Mouse (Mus musculus) right cerebral cortex, postnatal 25 days (tissue): ENCODE measurements around the gene Eef1g.
A peak's percentile ranks its signal among the peaks of the same experiment; 100 is the strongest.
"Not testable (repeated sequence)": the region's sequence is repeated elsewhere in the genome, so short reads cannot be mapped to it uniquely, and the experiment has no call there.

ENCODE experiments used
- DNase-seq: peaks from one replicate; pipeline ENCODE4 v3.0.0; 2022

Eef1g gene

DNA sequence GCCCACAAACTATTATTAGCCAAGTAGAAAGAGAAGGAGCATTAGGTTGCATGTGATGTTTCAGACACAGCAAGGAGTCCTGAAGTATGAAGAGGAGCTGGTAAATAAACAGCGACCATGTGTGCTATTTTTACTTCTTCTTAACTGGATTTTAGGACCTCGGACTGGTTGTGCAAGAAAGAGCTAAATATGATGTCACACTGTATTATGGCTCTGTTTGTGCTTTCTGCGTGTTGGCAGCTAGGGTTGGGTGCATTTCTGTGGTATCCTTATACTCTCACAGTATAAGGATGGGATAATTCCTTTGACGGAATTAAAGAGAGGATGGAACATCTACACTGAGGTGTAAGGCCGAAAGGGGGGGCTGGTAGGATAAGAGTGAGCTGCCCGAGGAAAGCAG, 21.6 kb upstream of the Eef1g start:
- DNase-seq, result no peak

DNA sequence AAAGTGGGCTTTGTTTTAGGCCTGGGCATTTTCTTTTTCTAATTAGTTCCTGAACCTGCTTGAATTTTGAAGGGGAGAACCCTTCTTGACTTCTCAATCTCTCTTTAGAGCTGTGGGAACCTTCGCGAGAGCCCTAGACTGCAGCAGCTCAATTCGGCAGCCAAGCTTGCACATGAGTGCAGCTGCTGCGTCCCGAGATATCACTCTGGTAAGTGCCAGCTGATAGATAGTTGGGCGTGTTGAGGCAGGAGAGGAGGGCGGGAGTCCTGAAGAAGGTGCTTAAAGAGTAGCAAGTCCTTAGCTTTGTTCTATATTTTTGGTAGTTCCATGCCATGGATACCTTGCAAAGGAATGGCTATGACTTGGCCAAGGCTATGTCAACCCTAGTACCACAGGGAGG, 19.9 kb upstream of the Eef1g start:
- DNase-seq, result no peak

DNA sequence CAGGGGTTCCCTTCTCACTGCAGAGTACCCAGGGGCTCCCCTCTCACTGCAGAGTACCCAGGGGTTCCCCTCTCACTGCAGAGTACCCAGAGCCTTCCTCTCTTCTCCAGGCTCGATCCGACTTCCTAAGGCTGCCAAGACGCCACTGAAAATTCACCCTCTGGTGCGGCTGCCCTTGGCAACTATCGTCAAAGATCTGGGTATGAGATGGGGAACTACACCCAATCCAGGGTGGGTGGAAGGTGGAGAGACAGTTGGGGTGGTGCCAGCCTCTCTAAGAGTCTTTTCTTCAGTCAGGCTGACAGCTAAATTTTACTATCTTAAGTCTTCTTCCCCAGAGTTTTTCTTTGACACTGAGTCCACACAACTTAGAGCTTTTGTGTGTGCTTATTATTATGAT, 16.7 kb upstream of the Eef1g start:
- DNase-seq, result no peak

DNA sequence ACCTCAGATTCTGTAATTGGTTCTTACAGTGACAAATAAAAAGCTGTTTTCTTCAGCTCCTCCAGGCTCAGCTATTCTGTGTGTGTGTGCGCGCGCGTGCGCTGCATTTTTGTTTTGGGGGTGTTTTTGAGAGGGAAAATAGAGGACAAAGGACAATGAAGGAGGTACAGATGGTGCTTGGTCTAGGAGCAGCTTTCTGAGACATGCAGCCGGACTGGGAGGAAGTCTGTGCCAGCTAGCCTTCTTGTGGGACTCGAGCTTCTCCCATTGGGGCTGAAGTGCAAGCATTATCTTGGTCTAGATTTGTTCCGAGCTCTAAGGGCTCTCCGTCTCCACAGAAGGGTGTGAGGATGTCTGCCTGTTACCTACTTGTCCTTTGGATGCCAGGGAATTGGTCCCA, 14.6 kb upstream of the Eef1g start:
- no peak for DNase-seq

- peak; percentile 91 for DNase-seq
Observed at GRCm38 (mm10) chr19:8953135-8954039, 13.5 kb upstream of the Eef1g start, which contains the start of gene Tut1. Gene Tut1, plus strand, starts transcription at chr19:8953847.

DNA sequence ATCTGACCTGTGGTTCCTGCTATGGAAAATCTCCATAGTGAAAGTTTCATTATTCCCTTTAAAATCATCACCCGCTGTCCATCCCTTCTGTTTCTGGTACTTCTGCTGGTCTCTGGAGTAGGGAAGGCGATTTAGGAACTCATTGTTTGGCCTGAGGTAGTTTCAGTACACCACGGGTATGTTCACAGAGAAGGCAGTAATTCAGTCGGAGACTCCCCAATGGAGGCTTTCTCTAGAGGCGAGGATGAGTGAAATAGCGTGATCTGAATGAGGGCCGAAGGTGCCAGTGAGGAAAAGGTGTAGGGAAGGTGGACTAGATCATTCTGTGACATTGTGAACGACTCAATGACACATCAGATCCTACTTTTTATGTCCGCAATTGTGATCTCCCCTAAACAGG, 12.7 kb upstream of the Eef1g start:
- DNase-seq, result no peak

- DNase-seq, result no peak
Observed at GRCm38 (mm10) chr19:8962256-8962655, 4.6 kb upstream of the Eef1g start.

- DNase-seq, result no peak
Observed at GRCm38 (mm10) chr19:8965075-8965474, 1.8 kb upstream of the Eef1g start.

- no peak for DNase-seq
Observed at GRCm38 (mm10) chr19:8965771-8966170, 1.1 kb upstream of the Eef1g start.

- no peak for DNase-seq
Observed at GRCm38 (mm10) chr19:8966198-8966589, 647 bp upstream of the Eef1g start.

GRCm38 (mm10) chr19:8967373-8967743, 517 bp downstream of the Eef1g start:
- no peak for DNase-seq

- DNase-seq, result no peak
Observed at GRCm38 (mm10) chr19:8967893-8968292, 1.1 kb downstream of the Eef1g start.

DNA sequence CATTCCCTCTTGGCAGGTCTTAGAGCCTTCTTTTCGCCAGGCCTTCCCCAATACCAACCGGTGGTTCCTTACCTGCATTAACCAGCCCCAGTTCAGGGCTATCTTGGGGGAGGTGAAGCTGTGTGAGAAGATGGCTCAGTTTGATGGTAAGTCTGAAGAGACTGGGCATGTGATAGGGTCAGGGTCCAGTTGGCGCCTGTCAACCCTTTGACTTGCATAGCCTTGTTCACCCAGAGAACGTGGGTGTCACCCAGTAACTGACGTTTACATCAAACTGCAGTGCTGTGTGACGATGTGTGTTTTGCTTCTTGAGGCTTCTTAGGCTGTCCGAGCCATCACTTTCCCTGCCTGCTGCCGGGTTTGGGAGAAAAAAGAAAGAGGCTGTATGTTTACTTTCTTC, 5.7 kb downstream of the Eef1g start:
- DNase-seq, result not testable (repeated sequence)

GRCm38 (mm10) chr19:8974638-8975037, 7.8 kb downstream of the Eef1g start:
- no peak for DNase-seq

- no peak for DNase-seq
Observed at GRCm38 (mm10) chr19:8975491-8975890, 8.7 kb downstream of the Eef1g start.

DNA sequence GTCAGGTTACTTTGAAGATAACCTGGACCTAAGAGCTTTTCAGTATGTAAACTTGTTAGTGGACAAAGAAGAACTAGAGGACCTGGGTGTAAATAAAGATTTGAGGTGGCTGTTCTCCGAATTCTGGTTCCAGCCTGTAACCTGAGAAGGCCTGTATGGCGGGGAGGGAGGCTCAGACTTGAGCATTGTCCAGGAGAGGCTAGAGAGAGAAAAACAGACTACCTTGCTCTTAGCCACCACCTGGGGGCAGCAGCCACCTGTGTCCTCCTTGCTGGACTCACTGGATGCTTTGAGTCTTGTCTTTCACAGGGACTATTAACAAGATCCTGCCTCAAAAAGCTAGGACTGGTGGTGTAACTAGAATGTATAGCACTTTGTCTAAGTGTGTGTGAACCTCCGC, 9.7 kb downstream of the Eef1g start:
- DNase-seq, result no peak

DNA sequence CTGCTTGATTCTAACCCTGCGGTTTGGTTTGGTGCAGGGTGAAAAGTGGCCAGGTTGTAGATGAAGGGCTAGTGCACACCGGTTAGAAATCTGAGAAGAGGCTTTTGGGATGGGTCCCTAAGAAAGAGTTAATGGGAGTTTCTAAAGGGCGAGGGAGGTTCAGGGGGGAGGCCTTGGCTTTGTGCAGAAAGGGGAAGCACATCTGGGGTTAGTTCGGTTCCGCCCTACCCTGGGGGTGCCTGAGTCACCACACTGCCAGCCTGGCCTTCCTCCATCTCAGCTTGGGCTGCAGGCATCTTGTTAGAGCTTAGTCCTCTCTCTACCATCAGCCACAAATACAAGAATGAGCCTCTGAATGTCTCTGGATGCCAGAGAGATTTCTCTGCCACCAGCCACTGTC, 13.9 kb downstream of the Eef1g start:
- DNase-seq, result no peak

DNA sequence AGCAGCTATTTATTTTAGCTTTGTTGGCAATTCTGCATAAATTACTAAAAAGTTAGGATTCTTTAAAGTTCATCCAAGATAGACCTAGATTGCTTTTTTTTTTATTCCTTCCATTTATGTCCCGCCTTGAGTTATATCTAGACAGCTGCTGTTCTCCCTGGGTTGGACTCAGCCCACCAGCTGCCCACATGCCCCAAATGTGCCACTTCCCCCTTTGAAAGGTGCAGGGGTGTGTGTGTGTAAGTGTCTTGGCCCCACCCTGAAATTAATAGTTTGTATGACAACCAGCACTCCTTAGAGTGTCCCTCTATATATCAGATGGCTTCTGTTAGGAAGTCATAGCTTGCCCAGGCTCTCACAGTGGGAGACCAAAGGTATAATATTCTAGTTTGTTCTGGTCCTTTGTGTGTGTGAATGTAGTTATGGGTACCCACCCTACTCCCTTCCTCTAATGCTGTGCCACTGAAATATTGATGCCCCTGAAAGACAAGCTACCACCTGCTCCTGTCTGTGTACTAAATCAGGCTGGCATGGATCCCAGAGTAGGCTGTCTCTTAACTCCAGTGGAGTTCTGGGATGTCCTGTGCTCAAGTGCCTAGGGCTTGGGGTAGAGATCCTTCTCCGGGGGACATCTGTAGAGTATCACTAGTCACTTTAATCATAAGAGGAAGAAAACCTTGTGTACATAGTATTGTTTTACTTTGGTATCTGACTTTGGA, 14.8 kb downstream of the Eef1g start:
- DNase-seq, result no peak

DNA sequence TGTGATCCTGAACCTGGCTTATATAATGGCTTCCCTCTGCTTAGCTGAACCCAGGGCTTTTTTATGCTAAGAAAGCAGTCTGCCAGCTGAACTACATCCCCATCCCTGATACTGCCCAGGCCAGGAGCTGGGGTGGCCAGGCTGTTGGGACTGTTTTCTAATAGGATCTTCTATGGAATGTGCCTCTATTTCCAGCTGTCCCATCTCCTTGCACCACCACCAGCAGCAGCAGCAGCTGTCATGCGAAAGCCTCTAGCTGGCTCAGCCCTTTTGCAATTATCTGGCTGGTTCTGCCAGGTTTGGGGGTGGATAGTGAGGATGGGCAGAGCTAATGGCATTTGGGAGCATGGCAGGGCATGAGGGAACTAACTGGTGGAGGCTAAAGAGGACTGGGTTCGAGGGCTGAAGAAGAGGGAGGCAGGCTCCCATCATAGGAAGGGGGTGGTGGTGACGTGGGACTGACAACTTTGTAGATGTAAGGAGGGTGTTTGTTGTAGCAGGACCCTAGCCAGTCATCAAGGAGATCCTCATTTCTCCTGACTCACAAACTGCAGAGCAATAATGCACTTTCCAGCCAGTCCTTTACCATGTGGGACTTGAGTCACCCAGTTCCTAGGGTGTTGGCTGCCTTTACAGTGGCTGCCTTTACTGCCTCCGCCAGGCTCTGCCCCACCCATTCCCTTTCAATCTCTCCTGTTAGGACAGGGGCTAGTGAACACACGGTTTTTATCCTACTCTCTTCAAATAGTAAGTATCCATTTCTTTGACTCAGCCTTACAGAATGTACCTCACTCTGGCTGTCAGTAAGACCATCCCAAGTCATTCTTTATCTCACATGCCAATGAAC, 15.7 kb downstream of the Eef1g start:
- no peak for DNase-seq

DNA sequence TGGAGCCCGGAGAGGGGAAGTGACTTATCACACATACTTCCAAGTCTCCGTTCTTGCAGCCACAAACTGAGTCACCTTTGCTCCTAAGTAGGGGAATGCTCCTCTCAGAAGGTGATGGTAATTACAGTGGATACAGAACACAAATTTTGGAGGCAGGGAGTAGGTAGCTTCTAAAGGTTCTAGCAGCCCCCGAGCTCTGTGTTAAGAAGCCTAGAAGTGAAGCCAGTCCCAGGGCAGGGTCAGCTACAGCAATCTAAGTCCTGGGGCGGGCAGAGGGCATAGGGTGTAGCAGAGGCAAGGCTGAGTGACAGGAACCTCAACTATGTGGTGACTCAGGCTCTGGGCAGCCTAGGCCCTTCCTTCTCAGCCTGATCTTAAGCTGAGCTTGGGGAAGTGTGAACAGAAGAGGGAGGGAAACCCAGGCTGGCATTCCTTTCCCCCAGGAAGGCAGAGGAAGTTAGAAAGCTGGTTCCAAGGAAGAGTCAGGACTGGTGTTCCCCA, 16.4 kb downstream of the Eef1g start:
- no peak for DNase-seq

GRCm38 (mm10) chr19:8984255-8984868, 17.5 kb downstream of the Eef1g start:
- no peak for DNase-seq

GRCm38 (mm10) chr19:8985891-8986290, 19.1 kb downstream of the Eef1g start:
- DNase-seq, result no peak

DNA sequence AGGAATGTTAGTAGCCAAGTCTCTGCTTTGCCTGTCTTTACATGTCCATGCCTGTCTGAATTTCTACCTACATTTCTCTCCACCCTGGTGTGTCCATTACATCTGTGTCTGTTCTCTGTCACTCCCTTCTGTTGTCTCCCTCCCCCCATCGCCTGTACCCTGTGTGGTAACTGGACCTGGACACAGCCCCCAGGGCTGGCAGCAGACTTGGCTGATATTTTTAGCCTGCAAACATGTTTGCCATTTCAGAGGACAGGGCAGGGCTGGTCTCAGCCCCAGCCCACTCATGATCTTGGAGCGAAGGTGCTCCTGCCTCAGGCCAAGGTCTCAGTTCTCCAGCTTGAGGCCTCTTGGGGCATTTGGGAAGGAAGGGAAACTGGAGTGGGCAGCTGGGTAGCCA, 21.0 kb downstream of the Eef1g start:
- no peak for DNase-seq
